Comparison of ENCODE assay signal across 27 mouse cellular contexts in genomic region chr10:20747229-20747628, GRCm38 (mm10). TPM values are rescaled to one million over a fixed set of nuclear protein-coding genes. Genes with fewer than 3 reads are reported as not detected.
DNase-seq lines count a peak whose midpoint lies in the region; ATAC-seq lines count a peak whose summit lies in the region.
"Had no signal": no experiment of that assay in that cellular context is flagged by ENCODE, and none has a peak within 500 bp of the region (broad histone marks: within the 10 kb centered on the region; RNA-seq: fewer than 3 reads in every experiment).

No protein-coding gene starts in this region.

- 83% methylated on average over 4 of the region's 4 CpGs for WGBS in liver, embryonic 11.5 days
- WGBS in liver, embryonic 15.5 days (ENCODE audit: insufficient replicate concordance): 45% methylated on average over 4 of the region's 4 CpGs
- 91% methylated on average over 4 of the region's 4 CpGs for WGBS in kidney, embryonic 16.5 days

- H3K9me3 ChIP-seq in liver, embryonic 11.5 days (ENCODE audit: control insufficient read depth, low read length): no peaks in the 10 kb centered on the region
- no peaks in the 10 kb centered on the region for H3K9me3 ChIP-seq in liver, embryonic 15.5 days (replicated peaks)
- H3K9me3 ChIP-seq in kidney, embryonic 16.5 days (ENCODE audit: low read length): no peaks in the 10 kb centered on the region
- H3K9me3 ChIP-seq: embryonic facial prominence, embryonic 10.5 days; embryonic facial prominence, embryonic 12.5 days; forebrain, embryonic 10.5 days; forebrain, embryonic 12.5 days; G1E had no signal

- no peak overlapping the region for H3K9ac ChIP-seq in liver, embryonic 11.5 days (ENCODE audit: low read depth, low read length)
- no peak overlapping the region for H3K9ac ChIP-seq in liver, embryonic 15.5 days
- no peak overlapping the region for H3K9ac ChIP-seq in kidney, embryonic 16.5 days (replicated peaks; ENCODE audit: low read length)
- H3K9ac ChIP-seq: embryonic facial prominence, embryonic 12.5 days; forebrain, embryonic 12.5 days had no signal

- peak; percentile 39; the same call in 1 of the 2 replicates for ATAC-seq in liver, embryonic 11.5 days (replicated peaks; ENCODE audit: low FRiP score)
- ATAC-seq in erythroid progenitor cell, adult 5-6 weeks (replicated peaks; ENCODE audit: low FRiP score, poor library complexity, severe bottlenecking): 0 out of 2 replicates have a peak, but pooled peaks have one; percentile 33
- peak; percentile 28; the same call in 1 of the 2 replicates for ATAC-seq in liver, embryonic 15.5 days (ENCODE audit: insufficient read depth)
- peak; percentile 72 for ATAC-seq in megakaryocyte progenitor cell, adult 5-6 weeks (replicated peaks; ENCODE audit: poor library complexity)
- ATAC-seq in kidney, embryonic 16.5 days (ENCODE audit: low FRiP score, low TSS enrichment): no peak
- ATAC-seq: activated CD4-positive, CD25-positive, alpha-beta regulatory T cell, adult 4 months; CD4-positive, CD25-positive, alpha-beta regulatory T cell, adult 4 months; forebrain, embryonic 14.5 days; forebrain, embryonic 16.5 days; Patski had no signal

- no peak overlapping the region for H3K4me2 ChIP-seq in liver, embryonic 11.5 days
- H3K4me2 ChIP-seq in liver, embryonic 15.5 days: no peak overlapping the region
- no peak overlapping the region for H3K4me2 ChIP-seq in kidney, embryonic 16.5 days (replicated peaks; ENCODE audit: low read depth, low read length)
- H3K4me2 ChIP-seq: embryonic facial prominence, embryonic 12.5 days; forebrain, embryonic 12.5 days had no signal

- no peak overlapping the region for H3K27ac ChIP-seq in liver, embryonic 11.5 days (ENCODE audit: low read depth, low read length)
- no peak overlapping the region for H3K27ac ChIP-seq in liver, embryonic 15.5 days (replicated peaks)
- H3K27ac ChIP-seq in kidney, embryonic 16.5 days (ENCODE audit: low read length): no peak overlapping the region
- H3K27ac ChIP-seq: embryonic facial prominence, embryonic 10.5 days; embryonic facial prominence, embryonic 12.5 days; forebrain, embryonic 10.5 days; forebrain, embryonic 12.5 days had no signal

- no peak overlapping the region for H3K4me3 ChIP-seq in liver, embryonic 11.5 days (ENCODE audit: low read depth, low read length)
- H3K4me3 ChIP-seq in liver, embryonic 15.5 days (replicated peaks): no peak overlapping the region
- H3K4me3 ChIP-seq in kidney, embryonic 16.5 days (ENCODE audit: low read length): no peak overlapping the region
- H3K4me3 ChIP-seq: embryonic facial prominence, embryonic 10.5 days; embryonic facial prominence, embryonic 12.5 days; forebrain, embryonic 10.5 days; forebrain, embryonic 12.5 days had no signal

- no peaks in the 10 kb centered on the region for H3K36me3 ChIP-seq in liver, embryonic 11.5 days (ENCODE audit: control insufficient read depth, insufficient read depth, low read length)
- no peaks in the 10 kb centered on the region for H3K36me3 ChIP-seq in liver, embryonic 15.5 days (replicated peaks)
- no peaks in the 10 kb centered on the region for H3K36me3 ChIP-seq in kidney, embryonic 16.5 days (ENCODE audit: insufficient read depth, low read length)
- H3K36me3 ChIP-seq: embryonic facial prominence, embryonic 10.5 days; embryonic facial prominence, embryonic 12.5 days; forebrain, embryonic 10.5 days; forebrain, embryonic 12.5 days; G1E had no signal

- no peaks in the 10 kb centered on the region for H3K27me3 ChIP-seq in liver, embryonic 11.5 days (replicated peaks; ENCODE audit: control insufficient read depth, insufficient read depth, low read length)
- H3K27me3 ChIP-seq in liver, embryonic 15.5 days: no peaks in the 10 kb centered on the region
- H3K27me3 ChIP-seq in kidney, embryonic 16.5 days (ENCODE audit: insufficient read depth, low read length): no peaks in the 10 kb centered on the region
- H3K27me3 ChIP-seq: CH12.LX; embryonic facial prominence, embryonic 12.5 days; forebrain, embryonic 12.5 days had no signal

- no peaks in the 10 kb centered on the region for H3K4me1 ChIP-seq in liver, embryonic 11.5 days (replicated peaks; ENCODE audit: control insufficient read depth, insufficient read depth, low read length)
- H3K4me1 ChIP-seq in liver, embryonic 15.5 days (replicated peaks): peaks cover 18% of the 10 kb centered on the region; the same call in 1 of the 2 replicates
- no peaks in the 10 kb centered on the region for H3K4me1 ChIP-seq in kidney, embryonic 16.5 days (ENCODE audit: insufficient read depth, low read length)
- H3K4me1 ChIP-seq: embryonic facial prominence, embryonic 12.5 days; forebrain, embryonic 10.5 days; forebrain, embryonic 12.5 days had no signal

- DNase-seq in liver, embryonic 11.5 days (ENCODE audit: low spot score): no peak
- no peak for DNase-seq in liver
- no peak for DNase-seq in thymus, postnatal 36 days
- DNase-seq in adrenal gland, postnatal 14 days: no peak
- DNase-seq: adrenal gland, adult 8-10 months; adrenal gland, postnatal 25 days; B cell, adult 2 months; cerebellum, adult 11 months; cerebellum, adult 2 months; cerebellum, adult 9-10 months; cerebellum, postnatal 10 days; cerebellum, postnatal 25 days had no signal

RNA-seq across cellular contexts. Expression of gene Pde7b, which starts 22.4 kb away (rescaled TPM):
- polyA plus RNA-seq in liver, embryonic 11.5 days (2014; fragmentation: Nextera tagmentation; extraction: Ambion mirVana): 0.48 and 1.3 TPM in 2 replicates
- 2.2 TPM in 1 of 2 replicates, not detected in the other for total RNA-seq in erythroid progenitor cell, adult 5-6 weeks (2015; ENCODE audit: low replicate concordance)
- 1.4 TPM in 1 of 2 replicates, not detected in the other for total RNA-seq in erythroid progenitor cell, adult 5-6 weeks (2017; ENCODE audit: low replicate concordance)
- polyA plus RNA-seq in liver, embryonic 15.5 days (2015; fragmentation: Nextera tagmentation; extraction: Ambion mirVana): 0.25 and 0.46 TPM in 2 replicates
- 1.9 and 2.2 TPM in 2 replicates for total RNA-seq in megakaryocyte progenitor cell, adult 5-6 weeks (2015)
- total RNA-seq in megakaryocyte progenitor cell, adult 5-6 weeks (2017): 1.9 and 2.2 TPM in 2 replicates
- polyA plus RNA-seq in kidney, embryonic 16.5 days (2015; fragmentation: Nextera tagmentation; extraction: Ambion mirVana): 2.4 and 5.3 TPM in 2 replicates
- total RNA-seq in adrenal gland, postnatal 14 days (2021): 17.4 and 19.0 TPM in 2 replicates
- total RNA-seq: CH12.LX had no signal
- polyA plus RNA-seq: activated CD4-positive, CD25-positive, alpha-beta regulatory T cell, adult 4 months; G1E had no signal
